Mouse (Mus musculus) erythroblast, embryonic 14.5 days (primary cell): ENCODE measurements around the gene N4bp1.

Source experiments
- GATA1 ChIP-seq: IDR thresholded peaks from 2 replicates; pipeline ENCODE4 v1.6.1; 2012; ENCODE audit warnings: low read length, inconsistent platforms, mixed read lengths
- TAL1 ChIP-seq: IDR thresholded peaks from 3 replicates; pipeline ENCODE4 v1.6.1; 2012; ENCODE audit warnings: low read length, inconsistent platforms, mixed read lengths

DNA sequence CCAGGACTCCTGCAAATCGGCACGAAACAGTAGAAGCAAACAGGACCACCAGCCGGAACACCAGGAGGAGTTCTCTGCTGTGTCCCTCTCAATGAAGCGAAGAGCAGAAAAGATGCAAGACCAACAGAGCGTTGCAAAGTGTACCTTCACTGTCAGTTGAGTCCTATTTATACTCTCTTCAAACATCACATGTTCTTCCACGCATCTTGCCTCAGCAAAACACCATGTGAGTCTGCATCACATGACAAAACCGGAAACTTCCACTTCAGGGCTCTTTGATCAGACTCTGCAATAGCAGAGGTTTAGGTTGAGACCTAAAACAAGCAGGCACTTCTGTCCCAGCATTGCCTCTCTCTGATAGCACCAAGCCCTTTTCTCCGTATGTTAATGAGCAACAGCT lies 26.1 kb upstream of the N4bp1 start:
- TF ChIP-seq GATA1 (no peak), TAL1 (no peak)
